Mouse (Mus musculus): ENCODE data around the gene Zfp825. TPM values are rescaled to one million over a fixed set of nuclear protein-coding genes. Genes with fewer than 3 reads are reported as not detected.
A peak's percentile ranks its signal among the peaks of the same experiment; 100 is the strongest.
"Not testable (repeated sequence)": the region's sequence is repeated elsewhere in the genome, so short reads cannot be mapped to it uniquely, and the experiment has no call there.

Gene Zfp825
- 10.4 and 13.9 TPM in 2 replicates for total RNA-seq (2014; fragmentation: Nextera tagmentation)
- total RNA-seq (2017), result 13.1 and 13.7 TPM in 2 replicates

- ATAC-seq (replicated peaks; ENCODE audit: poor library complexity, severe bottlenecking), result peak; percentile 97
These were observed at the start of gene Zfp825 for GRCm38 (mm10) chr13:74493911-74494679. Zfp825 (minus strand) TSS chr13:74493992.

- peak; percentile 64 for ATAC-seq (replicated peaks; ENCODE audit: poor library complexity, severe bottlenecking)
These were observed 41.6 kb upstream of the Zfp825 start for GRCm38 (mm10) chr13:74535418-74535817.

- peak; percentile 77 for ATAC-seq (replicated peaks; ENCODE audit: poor library complexity, severe bottlenecking)
These were observed 41.1 kb upstream of the Zfp825 start for GRCm38 (mm10) chr13:74534864-74535263.

- ATAC-seq (replicated peaks; ENCODE audit: poor library complexity, severe bottlenecking), result no peak
These were observed 40.3 kb upstream of the Zfp825 start for GRCm38 (mm10) chr13:74534096-74534495.

- not testable (repeated sequence) for ATAC-seq (replicated peaks; ENCODE audit: poor library complexity, severe bottlenecking)
These were observed 37.5 kb upstream of the Zfp825 start for GRCm38 (mm10) chr13:74531251-74531650.

- peak; percentile 75 for ATAC-seq (replicated peaks; ENCODE audit: poor library complexity, severe bottlenecking)
These were observed 35.6 kb upstream of the Zfp825 start for GRCm38 (mm10) chr13:74529372-74529715.

- peak; percentile 58 for ATAC-seq (replicated peaks; ENCODE audit: poor library complexity, severe bottlenecking)
These were observed 35.0 kb upstream of the Zfp825 start for GRCm38 (mm10) chr13:74528519-74529371.

GRCm38 (mm10) chr13:74522481-74523237 lies 28.9 kb upstream of the Zfp825 start:
- ATAC-seq (replicated peaks; ENCODE audit: poor library complexity, severe bottlenecking), result peak; percentile 90

GRCm38 (mm10) chr13:74522141-74522480 lies 28.3 kb upstream of the Zfp825 start:
- not testable (repeated sequence) for ATAC-seq (replicated peaks; ENCODE audit: poor library complexity, severe bottlenecking)

GRCm38 (mm10) chr13:74507981-74508380 lies 14.2 kb upstream of the Zfp825 start:
- ATAC-seq (replicated peaks; ENCODE audit: poor library complexity, severe bottlenecking), result not testable (repeated sequence)

- ATAC-seq (replicated peaks; ENCODE audit: poor library complexity, severe bottlenecking), result not testable (repeated sequence)
These were observed 9.1 kb upstream of the Zfp825 start for GRCm38 (mm10) chr13:74502851-74503250.

- ATAC-seq (replicated peaks; ENCODE audit: poor library complexity, severe bottlenecking), result not testable (repeated sequence)
These were observed 5.9 kb upstream of the Zfp825 start for GRCm38 (mm10) chr13:74499696-74500095.

- not testable (repeated sequence) for ATAC-seq (replicated peaks; ENCODE audit: poor library complexity, severe bottlenecking)
These were observed 9.5 kb downstream of the Zfp825 start for GRCm38 (mm10) chr13:74484326-74484725.

GRCm38 (mm10) chr13:74471468-74471867 lies 22.3 kb downstream of the Zfp825 start:
- ATAC-seq (replicated peaks; ENCODE audit: poor library complexity, severe bottlenecking), result peak; percentile 79

GRCm38 (mm10) chr13:74462699-74463385 lies 30.9 kb downstream of the Zfp825 start:
- peak; percentile 99 for ATAC-seq (replicated peaks; ENCODE audit: poor library complexity, severe bottlenecking)

GRCm38 (mm10) chr13:74462318-74462698 lies 31.5 kb downstream of the Zfp825 start:
- ATAC-seq (replicated peaks; ENCODE audit: poor library complexity, severe bottlenecking), result not testable (repeated sequence)

- ATAC-seq (replicated peaks; ENCODE audit: poor library complexity, severe bottlenecking), result no peak
These were observed 53.9 kb downstream of the Zfp825 start for GRCm38 (mm10) chr13:74439895-74440294.
